Mouse (Mus musculus): ENCODE measurements around the gene Pard3b.

Pard3b gene

GRCm38 (mm10) chr1:61756771-61757170 lies 118.1 kb downstream of the Pard3b start:
- DNase-seq: no peak

- peak; percentile 53 to 74 for DNase-seq
Measured at GRCm38 (mm10) chr1:61771213-61771612, 132.6 kb downstream of the Pard3b start.

GRCm38 (mm10) chr1:61778731-61779130 lies 140.1 kb downstream of the Pard3b start:
- no peak for DNase-seq

- DNase-seq: no peak
Measured at GRCm38 (mm10) chr1:61779906-61780305, 141.3 kb downstream of the Pard3b start.

- peak; percentile 31 to 36 for DNase-seq
Measured at GRCm38 (mm10) chr1:61796296-61796695, 157.7 kb downstream of the Pard3b start.

- DNase-seq: no peak
Measured at GRCm38 (mm10) chr1:61820213-61820612, 181.6 kb downstream of the Pard3b start.

GRCm38 (mm10) chr1:61825560-61826191 lies 187.1 kb downstream of the Pard3b start:
- no peak for DNase-seq

- no peak for DNase-seq
Measured at GRCm38 (mm10) chr1:61837006-61837544, 198.5 kb downstream of the Pard3b start.

GRCm38 (mm10) chr1:61846606-61847005 lies 208.0 kb downstream of the Pard3b start:
- no peak for DNase-seq

GRCm38 (mm10) chr1:61849029-61849714 lies 210.5 kb downstream of the Pard3b start:
- DNase-seq: no peak

GRCm38 (mm10) chr1:61850471-61850870 lies 211.8 kb downstream of the Pard3b start:
- DNase-seq: no peak

GRCm38 (mm10) chr1:61851176-61851575 lies 212.6 kb downstream of the Pard3b start:
- no peak for DNase-seq

- DNase-seq: no peak
Measured at GRCm38 (mm10) chr1:61867286-61868082, 228.9 kb downstream of the Pard3b start.

GRCm38 (mm10) chr1:61874875-61875274 lies 236.3 kb downstream of the Pard3b start:
- DNase-seq: no peak

GRCm38 (mm10) chr1:61879706-61880470 lies 241.3 kb downstream of the Pard3b start:
- DNase-seq: no peak

- DNase-seq: peak; percentile 86 to 89
Measured at GRCm38 (mm10) chr1:61896048-61896447, 257.4 kb downstream of the Pard3b start.

GRCm38 (mm10) chr1:61903271-61904007 lies 264.8 kb downstream of the Pard3b start:
- DNase-seq: no peak

GRCm38 (mm10) chr1:61904036-61904435 lies 265.4 kb downstream of the Pard3b start:
- DNase-seq: no peak

GRCm38 (mm10) chr1:61912931-61913330 lies 274.3 kb downstream of the Pard3b start:
- peak; percentile 83 to 89 for DNase-seq

- no peak for DNase-seq
Measured at GRCm38 (mm10) chr1:61924958-61925357, 286.3 kb downstream of the Pard3b start.

- DNase-seq: no peak
Measured at GRCm38 (mm10) chr1:61925541-61925940, 286.9 kb downstream of the Pard3b start.
